Mouse (Mus musculus): ENCODE results near the gene Epb41l4b. TPM values are rescaled to one million over a fixed set of nuclear protein-coding genes. Genes with fewer than 3 reads are reported as not detected.
A peak's percentile ranks its signal among the peaks of the same experiment; 100 is the strongest.

The Epb41l4b gene
- polyA plus RNA-seq, 1 experiment from 2014 or later, result 3.1 TPM

GRCm38 (mm10) chr4:57148182-57148581 is 4.9 kb upstream of the Epb41l4b start:
- Histone ChIP-seq H3K4me3 (no peak overlapping the region), H3K9me3 (no peaks in the 10 kb centered on the region), H3K9ac (no peak overlapping the region), H3K27me3 (0 out of 2 replicates have a peak, but pooled peaks cover 9% of the 10 kb centered on the region), H3K36me3 (no peaks in the 10 kb centered on the region), H3K4me1 (peaks cover 5% of the 10 kb centered on the region), H3K27ac (no peak overlapping the region), H3K4me2 (no peak overlapping the region)
- ATAC-seq (ENCODE audit: insufficient number of reproducible peaks, insufficient read depth, low FRiP score, low TSS enrichment, low read depth), result no peak
- WGBS, result 47% methylated on average over 3 of the region's 3 CpGs

GRCm38 (mm10) chr4:57142374-57143025 is 737 bp downstream of the Epb41l4b start:
- Histone ChIP-seq H3K27ac (no peak overlapping the region), H3K4me3 (peak overlapping the region; percentile 71), H3K9ac (peak overlapping the region; percentile 83), H3K36me3 (no peaks in the 10 kb centered on the region), H3K27me3 (peaks cover 39% of the 10 kb centered on the region), H3K4me1 (peaks cover 37% of the 10 kb centered on the region), H3K4me2 (peak overlapping the region; percentile 92), H3K9me3 (no peaks in the 10 kb centered on the region)
- ATAC-seq (ENCODE audit: insufficient number of reproducible peaks, insufficient read depth, low FRiP score, low TSS enrichment, low read depth), result no peak
- WGBS, result 2% methylated on average over 40 of the region's 43 CpGs

GRCm38 (mm10) chr4:57141908-57142361 is 1.3 kb downstream of the Epb41l4b start:
- Histone ChIP-seq H3K27me3 (peaks cover 39% of the 10 kb centered on the region), H3K9ac (peak overlapping the region; percentile 83), H3K9me3 (no peaks in the 10 kb centered on the region)

GRCm38 (mm10) chr4:57140992-57141717 is 2.1 kb downstream of the Epb41l4b start:
- Histone ChIP-seq H3K4me3 (peak overlapping the region; percentile 71), H3K27me3 (peaks cover 39% of the 10 kb centered on the region), H3K4me1 (peaks cover 39% of the 10 kb centered on the region), H3K9ac (peak overlapping the region; percentile 83; the same call in 1 of the 2 replicates), H3K27ac (no peak overlapping the region), H3K9me3 (no peaks in the 10 kb centered on the region), H3K36me3 (no peaks in the 10 kb centered on the region), H3K4me2 (peak overlapping the region; percentile 92)
- 11% methylated on average over 15 of the region's 15 CpGs for WGBS
- ATAC-seq (ENCODE audit: insufficient number of reproducible peaks, insufficient read depth, low FRiP score, low TSS enrichment, low read depth), result no peak

More at GRCm38 (mm10) chr4:57141908-57142361, 1.3 kb downstream of the Epb41l4b start:
- no peaks in the 10 kb centered on the region for H3K36me3 ChIP-seq
- ATAC-seq (ENCODE audit: insufficient number of reproducible peaks, insufficient read depth, low FRiP score, low TSS enrichment, low read depth), result no peak
- peak overlapping the region; percentile 71 for H3K4me3 ChIP-seq
- peaks cover 39% of the 10 kb centered on the region for H3K4me1 ChIP-seq
- WGBS, result 2% methylated on average over 26 of the region's 26 CpGs
- no peak overlapping the region for H3K27ac ChIP-seq
- H3K4me2 ChIP-seq, result peak overlapping the region; percentile 92

- Histone ChIP-seq H3K27ac (no peak overlapping the region), H3K36me3 (no peaks in the 10 kb centered on the region), H3K27me3 (peaks cover 39% of the 10 kb centered on the region), H3K9ac (no peak overlapping the region), H3K4me1 (peaks cover 39% of the 10 kb centered on the region), H3K4me3 (no peak overlapping the region), H3K4me2 (no peak overlapping the region; the same call in 1 of the 2 replicates), H3K9me3 (no peaks in the 10 kb centered on the region)
- ATAC-seq (ENCODE audit: insufficient number of reproducible peaks, insufficient read depth, low FRiP score, low TSS enrichment, low read depth), result no peak
- WGBS, result 34% methylated on average over 4 of the region's 4 CpGs
Observed at GRCm38 (mm10) chr4:57140200-57140799, 2.9 kb downstream of the Epb41l4b start.

GRCm38 (mm10) chr4:57139433-57139832 is 3.8 kb downstream of the Epb41l4b start:
- Histone ChIP-seq H3K4me3 (no peak overlapping the region), H3K4me1 (peaks cover 39% of the 10 kb centered on the region), H3K4me2 (peak overlapping the region; percentile 3; the same call in 1 of the 2 replicates), H3K27me3 (peaks cover 33% of the 10 kb centered on the region), H3K36me3 (no peaks in the 10 kb centered on the region), H3K9me3 (no peaks in the 10 kb centered on the region), H3K27ac (no peak overlapping the region), H3K9ac (no peak overlapping the region)
- ATAC-seq (ENCODE audit: insufficient number of reproducible peaks, insufficient read depth, low FRiP score, low TSS enrichment, low read depth), result 0 out of 2 replicates have a peak, but pooled peaks have one; percentile 40
- WGBS, result 65% methylated on average over 10 of the region's 10 CpGs

- Histone ChIP-seq H3K9me3 (no peaks in the 10 kb centered on the region), H3K27ac (no peak overlapping the region), H3K27me3 (peaks cover 29% of the 10 kb centered on the region), H3K9ac (no peak overlapping the region), H3K36me3 (no peaks in the 10 kb centered on the region), H3K4me3 (no peak overlapping the region), H3K4me2 (no peak overlapping the region), H3K4me1 (peaks cover 45% of the 10 kb centered on the region)
- ATAC-seq (ENCODE audit: insufficient number of reproducible peaks, insufficient read depth, low FRiP score, low TSS enrichment, low read depth), result no peak
- WGBS, result 69% methylated on average over 6 of the region's 6 CpGs
Observed at GRCm38 (mm10) chr4:57138093-57138440, 5.2 kb downstream of the Epb41l4b start.

- Histone ChIP-seq H3K27me3 (peaks cover 26% of the 10 kb centered on the region), H3K4me3 (no peak overlapping the region), H3K4me2 (no peak overlapping the region), H3K9me3 (no peaks in the 10 kb centered on the region), H3K36me3 (no peaks in the 10 kb centered on the region), H3K27ac (no peak overlapping the region), H3K4me1 (peaks cover 44% of the 10 kb centered on the region), H3K9ac (no peak overlapping the region)
- WGBS, result 57% methylated on average over 8 of the region's 8 CpGs
- no peak for ATAC-seq (ENCODE audit: insufficient number of reproducible peaks, insufficient read depth, low FRiP score, low TSS enrichment, low read depth)
Observed at GRCm38 (mm10) chr4:57137371-57138092, 5.7 kb downstream of the Epb41l4b start.

GRCm38 (mm10) chr4:57135431-57135830 is 7.8 kb downstream of the Epb41l4b start:
- H3K9ac ChIP-seq, result no peak overlapping the region
- H3K36me3 ChIP-seq, result no peaks in the 10 kb centered on the region
- WGBS, result 79% methylated on average over 1 of the region's 1 CpGs
- no peaks in the 10 kb centered on the region for H3K9me3 ChIP-seq
- H3K4me1 ChIP-seq, result peaks cover 27% of the 10 kb centered on the region
- H3K27ac ChIP-seq, result no peak overlapping the region
- ATAC-seq (ENCODE audit: insufficient number of reproducible peaks, insufficient read depth, low FRiP score, low TSS enrichment, low read depth), result no peak
- H3K4me3 ChIP-seq, result no peak overlapping the region
- peaks cover 11% of the 10 kb centered on the region for H3K27me3 ChIP-seq
- no peak overlapping the region for H3K4me2 ChIP-seq

GRCm38 (mm10) chr4:57134554-57134953 is 8.7 kb downstream of the Epb41l4b start:
- H3K36me3 ChIP-seq, result no peaks in the 10 kb centered on the region
- H3K4me2 ChIP-seq, result no peak overlapping the region
- no peak overlapping the region for H3K27ac ChIP-seq
- no peak for ATAC-seq (ENCODE audit: insufficient number of reproducible peaks, insufficient read depth, low FRiP score, low TSS enrichment, low read depth)
- peaks cover 21% of the 10 kb centered on the region for H3K4me1 ChIP-seq
- peaks cover 3% of the 10 kb centered on the region; the same call in 1 of the 2 replicates for H3K27me3 ChIP-seq
- WGBS, result 45% methylated on average over 4 of the region's 4 CpGs
- no peaks in the 10 kb centered on the region for H3K9me3 ChIP-seq
- H3K4me3 ChIP-seq, result no peak overlapping the region
- no peak overlapping the region for H3K9ac ChIP-seq

GRCm38 (mm10) chr4:57131839-57132238 is 11.4 kb downstream of the Epb41l4b start:
- H3K27ac ChIP-seq, result no peak overlapping the region; the same call in 1 of the 2 replicates

More at GRCm38 (mm10) chr4:57131839-57132238, 11.4 kb downstream of the Epb41l4b start:
- H3K4me1 ChIP-seq, result peaks cover 9% of the 10 kb centered on the region; the same call in 1 of the 2 replicates
- no peak for ATAC-seq (ENCODE audit: insufficient number of reproducible peaks, insufficient read depth, low FRiP score, low TSS enrichment, low read depth)
- no peaks in the 10 kb centered on the region for H3K9me3 ChIP-seq
- WGBS, result 83% methylated on average over 10 of the region's 10 CpGs
- no peak overlapping the region for H3K4me2 ChIP-seq
- H3K27me3 ChIP-seq, result no peaks in the 10 kb centered on the region
- no peak overlapping the region for H3K9ac ChIP-seq
- no peak overlapping the region for H3K4me3 ChIP-seq
- no peaks in the 10 kb centered on the region for H3K36me3 ChIP-seq

Data from embryonic facial prominence, embryonic 13.5 days (tissue).